Mouse (Mus musculus) MEL (cell line): ENCODE data around the gene Aldh3b1. TPM values are rescaled to one million over a fixed set of nuclear protein-coding genes. Genes with fewer than 3 reads are reported as not detected.

Experiments used
- CTCF ChIP-seq, 3 experiments: IDR thresholded peaks in 2 of 3; conservative IDR thresholded peaks in 1 of 3; 2 replicates each; pipeline ENCODE4 v1.5.1; 2011 to 2012; ENCODE audit warnings: low read length in 3 of 3, low read depth in 2 of 3, mild to moderate bottlenecking in 2 of 3, improper control_type of control experiment in 1 of 3, inconsistent platforms in 1 of 3, mixed read lengths in 1 of 3, moderate library complexity in 1 of 3; ENCODE audit not compliant: control insufficient read depth in 1 of 3, insufficient read depth in 1 of 3, poor library complexity in 1 of 3, severe bottlenecking in 1 of 3
- MAX ChIP-seq: IDR thresholded peaks from 2 replicates; pipeline ENCODE4 v1.6.1; 2011; ENCODE audit warnings: low read length, improper control_type of control experiment
- MYC ChIP-seq: IDR thresholded peaks from 2 replicates; pipeline ENCODE4 v1.6.1; 2011; ENCODE audit warnings: low read depth, mild to moderate bottlenecking, low read length, improper control_type of control experiment, moderate library complexity
- NELFE ChIP-seq: IDR thresholded peaks from 2 replicates; pipeline ENCODE4 v1.6.1; 2011; ENCODE audit warnings: low read depth, low read length, improper control_type of control experiment
- TBP ChIP-seq: IDR thresholded peaks from 2 replicates; pipeline ENCODE4 v1.8.0; 2011; ENCODE audit warnings: low read depth, low read length, improper control_type of control experiment
- UBTF ChIP-seq: IDR thresholded peaks from 2 replicates; pipeline ENCODE4 v1.6.1; 2012; ENCODE audit warnings: low read depth, mild to moderate bottlenecking, inconsistent platforms, low read length, improper control_type of control experiment, moderate library complexity, borderline replicate concordance; ENCODE audit not compliant: insufficient read depth
- polyA plus RNA-seq, 2 experiments: library from polyadenylated mRNA; stranded (reverse) in 1 of 2; unstranded in 1 of 2; fragments of >175 nt in 1 of 2; fragments of >200 nt in 1 of 2; gene quantifications; 2 replicates each; pipeline versions ENCODE4 v1.2.1 to v1.2.4; 2012; ENCODE audit warnings: low replicate concordance in 2 of 2, low read depth in 1 of 2; ENCODE audit not compliant: insufficient read length in 2 of 2, insufficient read depth in 1 of 2, missing spikeins in 1 of 2
- total RNA-seq: library from RNA; depleted of rRNA; stranded (reverse); fragments of 300-350 nt; gene quantifications from 2 replicates; pipeline ENCODE4 v1.2.3, GENCODE M21; 2012; rRNA removed

Aldh3b1 gene
- total and polyA plus RNA-seq, 3 experiments, result 0.08 to 0.10 TPM; not detected in 1

DNA sequence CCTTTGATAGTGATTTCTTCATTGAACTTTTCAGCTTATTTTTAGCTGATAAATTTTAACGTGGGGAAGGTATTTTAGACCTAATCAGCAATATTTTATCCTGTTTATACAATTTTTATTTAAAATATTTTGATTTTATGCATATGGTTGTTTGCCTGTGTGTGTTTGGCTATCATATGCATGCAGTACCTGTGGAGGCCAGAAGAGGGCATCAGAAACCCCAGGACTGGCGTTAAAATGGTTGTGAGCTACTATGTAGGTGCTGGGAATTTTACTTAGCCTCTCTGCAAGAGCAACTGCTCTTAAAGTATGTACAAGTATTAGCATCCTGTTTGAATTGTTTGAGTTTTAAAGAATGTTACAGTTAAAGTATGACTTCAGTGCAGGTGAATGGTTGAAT is 64.6 kb downstream of the Aldh3b1 start (continued):
- TF ChIP-seq MYC, result no peak
- no peak for TF ChIP-seq NELFE
- peak; percentile 46 to 52 (median 47) for TF ChIP-seq CTCF (IDR thresholded peaks at IDR 0.05 in 2 of 3, conservative IDR thresholded peaks at IDR 0.05 in 1 of 3; ENCODE audit: control insufficient read depth in 1 of 3, insufficient read depth in 1 of 3, low read depth in 2 of 3, low read length in 3 of 3, poor library complexity in 1 of 3, severe bottlenecking in 1 of 3)
- no peak for TF ChIP-seq MAX
- TF ChIP-seq UBTF, result no peak
- TF ChIP-seq TBP, result no peak

Other genes with a start within 250 kb of the Aldh3b1 start
- gene Lrp5, start 243.2 kb downstream of the Aldh3b1 start, total RNA-seq, result 12.3 and 16.1 TPM in 2 replicates
- gene Lrp5, start 243.2 kb downstream of the Aldh3b1 start, polyA plus RNA-seq, result 10 to 100 TPM in 1 of 2 experiments, not detected in 1; 31.9 TPM
- 16.7 and 22.4 TPM in 2 replicates for gene 1810055G02Rik, start 221.5 kb downstream of the Aldh3b1 start, total RNA-seq
- 10 to 100 TPM in 1 of 2 experiments, not detected in 1; 32.3 TPM for gene 1810055G02Rik, start 221.5 kb downstream of the Aldh3b1 start, polyA plus RNA-seq
- 14.9 and 16.1 TPM in 2 replicates for gene Kmt5b, start 162.4 kb downstream of the Aldh3b1 start, total RNA-seq
- gene Kmt5b, start 162.4 kb downstream of the Aldh3b1 start, polyA plus RNA-seq, result 10 to 100 TPM in 1 of 2 experiments, not detected in 1; 23.9 TPM
- 11.1 and 12.5 TPM in 2 replicates for gene Chka, start 78.0 kb downstream of the Aldh3b1 start, total RNA-seq
- gene Chka, start 78.0 kb downstream of the Aldh3b1 start, polyA plus RNA-seq, result 10 to 100 TPM in 1 of 2 experiments, not detected in 1; 21.0 TPM
- 17.0 and 21.4 TPM in 2 replicates for gene Tcirg1, start 22.7 kb downstream of the Aldh3b1 start, total RNA-seq
- gene Tcirg1, start 22.7 kb downstream of the Aldh3b1 start, polyA plus RNA-seq, result 10 to 100 TPM in 1 of 2 experiments, not detected in 1; 32.6 TPM
- 204 and 205 TPM in 2 replicates for gene Ndufs8, start 17.0 kb downstream of the Aldh3b1 start, total RNA-seq
- 100 to 1,000 TPM in 1 of 2 experiments, not detected in 1; 243 TPM for gene Ndufs8, start 17.0 kb downstream of the Aldh3b1 start, polyA plus RNA-seq
- 4.3 and 4.7 TPM in 2 replicates for gene Unc93b1, start 5.4 kb upstream of the Aldh3b1 start, total RNA-seq
- 1 to 10 TPM in 1 of 2 experiments, not detected in 1; 8.2 TPM for gene Unc93b1, start 5.4 kb upstream of the Aldh3b1 start, polyA plus RNA-seq
- gene Aldh3b3, start 28.8 kb upstream of the Aldh3b1 start, total RNA-seq, result not detected in 2 replicates
- not detected for gene Aldh3b3, start 28.8 kb upstream of the Aldh3b1 start, polyA plus RNA-seq
- gene Aldh3b2, start 42.5 kb upstream of the Aldh3b1 start, total RNA-seq, result not detected in 2 replicates
- gene Aldh3b2, start 42.5 kb upstream of the Aldh3b1 start, polyA plus RNA-seq, result not detected
- gene Acy3, start 56.8 kb upstream of the Aldh3b1 start, total RNA-seq, result 3.3 and 5.9 TPM in 2 replicates
- gene Acy3, start 56.8 kb upstream of the Aldh3b1 start, polyA plus RNA-seq, result 10 to 100 TPM in 1 of 2 experiments, not detected in 1; 12.1 TPM
- gene Tbx10, start 62.9 kb upstream of the Aldh3b1 start, total RNA-seq, result not detected in 2 replicates
- gene Tbx10, start 62.9 kb upstream of the Aldh3b1 start, polyA plus RNA-seq, result not detected
- gene Nudt8, start 70.8 kb upstream of the Aldh3b1 start, total RNA-seq, result 64.8 and 71.5 TPM in 2 replicates
- 10 to 100 TPM in 1 of 2 experiments, not detected in 1; 58.1 TPM for gene Nudt8, start 70.8 kb upstream of the Aldh3b1 start, polyA plus RNA-seq
- 1.8 and 3.6 TPM in 2 replicates for gene Gm49405, start 70.8 kb upstream of the Aldh3b1 start, total RNA-seq
- 1 to 10 TPM in 1 of 2 experiments, not detected in 1; 5.7 TPM for gene Gm49405, start 70.8 kb upstream of the Aldh3b1 start, polyA plus RNA-seq
- gene Doc2g, start 73.5 kb upstream of the Aldh3b1 start, total RNA-seq, result 6.8 and 9.9 TPM in 2 replicates
- 10 to 100 TPM in 1 of 2 experiments, not detected in 1; 16.0 TPM for gene Doc2g, start 73.5 kb upstream of the Aldh3b1 start, polyA plus RNA-seq
- 235 and 267 TPM in 2 replicates for gene Ndufv1, start 83.0 kb upstream of the Aldh3b1 start, total RNA-seq
- 100 to 1,000 TPM in 1 of 2 experiments, not detected in 1; 218 TPM for gene Ndufv1, start 83.0 kb upstream of the Aldh3b1 start, polyA plus RNA-seq
- 251 and 270 TPM in 2 replicates for gene Gstp1, start 108.2 kb upstream of the Aldh3b1 start, total RNA-seq
- 100 to 1,000 TPM in 1 of 2 experiments, not detected in 1; 369 TPM for gene Gstp1, start 108.2 kb upstream of the Aldh3b1 start, polyA plus RNA-seq
- gene Gstp2, start 116.2 kb upstream of the Aldh3b1 start, total RNA-seq, result 7.4 TPM in 1 of 2 replicates, not detected in the other
- under 1 TPM in 1 of 2 experiments, not detected in 1; 0.65 TPM for gene Gstp2, start 116.2 kb upstream of the Aldh3b1 start, polyA plus RNA-seq
- gene Gstp3, start 129.8 kb upstream of the Aldh3b1 start, total RNA-seq, result not detected in 2 replicates
- gene Gstp3, start 129.8 kb upstream of the Aldh3b1 start, polyA plus RNA-seq, result under 1 TPM in 1 of 2 experiments, not detected in 1; 0.84 TPM
- gene Cabp2, start 151.8 kb upstream of the Aldh3b1 start, total RNA-seq, result not detected in 2 replicates
- under 1 TPM in 1 of 2 experiments, not detected in 1; 0.14 TPM for gene Cabp2, start 151.8 kb upstream of the Aldh3b1 start, polyA plus RNA-seq
- gene Cdk2ap2, start 167.4 kb upstream of the Aldh3b1 start, total RNA-seq, result 53.4 and 53.5 TPM in 2 replicates
- 10 to 100 TPM in 1 of 2 experiments, not detected in 1; 97.6 TPM for gene Cdk2ap2, start 167.4 kb upstream of the Aldh3b1 start, polyA plus RNA-seq
- gene Pitpnm1, start 170.2 kb upstream of the Aldh3b1 start, total RNA-seq, result 18.4 and 25.3 TPM in 2 replicates
- 10 to 100 TPM in 1 of 2 experiments, not detected in 1; 51.2 TPM for gene Pitpnm1, start 170.2 kb upstream of the Aldh3b1 start, polyA plus RNA-seq
- gene Aip, start 196.1 kb upstream of the Aldh3b1 start, total RNA-seq, result 37.8 and 40.0 TPM in 2 replicates
- gene Aip, start 196.1 kb upstream of the Aldh3b1 start, polyA plus RNA-seq, result 100 to 1,000 TPM in 1 of 2 experiments, not detected in 1; 101 TPM
- not detected in 2 replicates for gene Gpr152, start 210.0 kb upstream of the Aldh3b1 start, total RNA-seq
- gene Gpr152, start 210.0 kb upstream of the Aldh3b1 start, polyA plus RNA-seq, result under 1 TPM in 1 of 2 experiments, not detected in 1; 0.03 TPM
- gene Cabp4, start 214.2 kb upstream of the Aldh3b1 start, total RNA-seq, result 0.08 and 0.13 TPM in 2 replicates
- under 1 TPM in 1 of 2 experiments, not detected in 1; 0.24 TPM for gene Cabp4, start 214.2 kb upstream of the Aldh3b1 start, polyA plus RNA-seq
- 54.1 and 55.5 TPM in 2 replicates for gene Coro1b, start 218.8 kb upstream of the Aldh3b1 start, total RNA-seq
- 100 to 1,000 TPM in 1 of 2 experiments, not detected in 1; 111 TPM for gene Coro1b, start 218.8 kb upstream of the Aldh3b1 start, polyA plus RNA-seq
- 75.7 and 80.3 TPM in 2 replicates for gene Ptprcap, start 223.8 kb upstream of the Aldh3b1 start, total RNA-seq
- 10 to 100 TPM in 1 of 2 experiments, not detected in 1; 67.9 TPM for gene Ptprcap, start 223.8 kb upstream of the Aldh3b1 start, polyA plus RNA-seq
- 7.4 and 8.7 TPM in 2 replicates for gene Rps6kb2, start 233.5 kb upstream of the Aldh3b1 start, total RNA-seq
- gene Rps6kb2, start 233.5 kb upstream of the Aldh3b1 start, polyA plus RNA-seq, result 10 to 100 TPM in 1 of 2 experiments, not detected in 1; 19.8 TPM
- 0.39 and 0.81 TPM in 2 replicates for gene Carns1, start 245.7 kb upstream of the Aldh3b1 start, total RNA-seq
- under 1 TPM in 1 of 2 experiments, not detected in 1; 0.63 TPM for gene Carns1, start 245.7 kb upstream of the Aldh3b1 start, polyA plus RNA-seq